Mouse (Mus musculus) liver (tissue): ENCODE measurements around the gene Ccdc36.

Experiments used
- DNase-seq: peaks from one replicate; pipeline ENCODE4 v3.0.0-alpha.2; 2020; ENCODE audit warnings: mixed read lengths

Ccdc36 gene

DNA sequence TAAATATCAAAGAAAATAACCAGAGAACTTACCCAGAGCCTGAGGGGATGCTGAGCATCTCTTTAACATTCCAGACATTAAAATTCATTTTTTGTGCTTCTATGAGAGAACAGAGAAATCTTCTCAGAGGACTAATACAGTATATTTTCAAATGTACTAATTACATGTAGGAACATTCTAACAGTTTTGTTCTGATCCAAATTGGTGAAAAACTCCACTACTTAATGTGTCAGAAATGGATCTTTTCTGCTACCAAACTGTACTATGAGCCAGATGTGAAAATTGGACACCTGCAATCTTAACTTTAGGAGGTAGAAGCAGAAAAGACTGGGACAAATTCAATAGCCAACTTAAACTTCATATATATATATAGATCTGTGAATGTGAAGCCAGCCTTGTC lies at the start of gene Ccdc36:
Gene Ccdc36 (minus strand): TSS at position 101 of the 400 bp plus-strand sequence.
- DNase-seq, result no peak

DNA sequence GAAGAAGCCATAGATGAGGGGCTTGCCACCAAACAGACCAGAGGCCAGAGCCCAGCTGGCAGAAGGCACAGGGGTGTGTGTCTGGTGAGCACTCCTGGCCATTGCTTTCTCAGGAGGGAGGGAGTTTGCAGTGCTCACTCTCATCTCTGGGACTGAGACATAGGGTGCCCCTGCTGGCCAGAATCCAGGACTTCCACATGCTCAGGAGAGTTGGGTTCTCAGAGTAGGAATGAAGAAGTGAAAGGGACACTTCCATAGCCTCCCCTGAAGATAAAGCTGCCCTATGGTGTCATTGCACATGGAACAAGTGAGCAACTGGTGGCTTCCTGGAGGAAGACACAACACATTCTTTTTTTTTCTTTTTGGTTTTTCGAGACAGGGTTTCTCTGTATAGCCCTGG lies 46.2 kb upstream of the Ccdc36 start:
- DNase-seq, result no peak

DNA sequence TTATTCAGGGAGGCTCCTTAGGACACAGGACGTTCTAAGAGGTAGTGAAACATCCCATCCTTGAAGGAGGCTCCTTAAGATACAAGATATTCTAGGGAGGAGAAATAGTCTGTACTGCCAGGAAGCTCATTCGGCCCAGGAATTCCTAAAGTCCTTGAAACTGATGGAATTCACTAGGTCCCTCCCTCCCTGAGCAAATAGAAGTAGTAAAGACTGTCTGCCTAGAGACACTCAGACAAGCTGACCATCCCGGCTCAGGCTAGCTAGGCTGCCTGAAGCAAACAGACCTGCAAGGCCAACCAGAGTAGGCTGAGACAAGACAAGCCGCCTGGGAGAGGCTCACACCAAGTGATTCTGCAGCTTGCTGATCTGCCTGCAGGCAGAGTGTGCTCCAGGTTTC lies 41.6 kb upstream of the Ccdc36 start:
- DNase-seq, result no peak

DNA sequence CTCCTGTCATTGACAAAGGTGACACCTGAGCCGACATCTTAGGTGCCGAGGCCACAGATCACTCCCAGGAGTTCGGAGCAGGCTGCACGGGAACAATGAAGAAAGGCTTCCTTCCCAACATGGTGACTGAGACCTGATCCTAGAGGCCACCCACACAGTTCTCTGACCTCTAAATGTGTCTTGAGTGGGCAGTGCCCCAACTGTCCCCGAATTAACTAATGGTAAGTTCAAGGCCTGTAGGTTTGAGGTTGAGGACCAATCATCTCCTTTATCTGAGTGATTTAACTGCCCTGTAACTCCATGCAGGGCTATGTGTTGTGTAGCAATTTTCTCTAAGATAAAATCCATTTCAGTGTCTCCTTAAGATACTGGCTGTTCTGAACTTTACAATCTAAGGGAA lies 41.1 kb upstream of the Ccdc36 start:
- no peak for DNase-seq

DNA sequence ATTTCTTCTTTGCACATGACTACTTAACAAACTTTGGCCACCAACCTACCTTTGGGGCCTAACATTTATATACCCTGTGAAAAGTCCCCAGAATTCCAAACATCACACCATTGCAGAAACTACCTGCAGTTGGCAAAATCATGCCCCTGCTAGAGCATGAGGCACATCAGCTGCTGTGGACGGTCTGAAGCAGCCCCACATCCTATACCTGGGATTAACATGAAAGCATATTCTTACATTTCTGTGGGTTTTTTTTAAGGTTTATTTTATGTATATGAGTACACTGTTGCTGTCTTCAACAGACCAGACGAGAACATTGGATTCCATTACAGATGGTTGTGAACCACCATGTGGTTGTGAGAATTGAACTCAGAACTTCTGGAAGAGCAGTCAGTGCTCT lies 37.9 kb upstream of the Ccdc36 start:
- no peak for DNase-seq

DNA sequence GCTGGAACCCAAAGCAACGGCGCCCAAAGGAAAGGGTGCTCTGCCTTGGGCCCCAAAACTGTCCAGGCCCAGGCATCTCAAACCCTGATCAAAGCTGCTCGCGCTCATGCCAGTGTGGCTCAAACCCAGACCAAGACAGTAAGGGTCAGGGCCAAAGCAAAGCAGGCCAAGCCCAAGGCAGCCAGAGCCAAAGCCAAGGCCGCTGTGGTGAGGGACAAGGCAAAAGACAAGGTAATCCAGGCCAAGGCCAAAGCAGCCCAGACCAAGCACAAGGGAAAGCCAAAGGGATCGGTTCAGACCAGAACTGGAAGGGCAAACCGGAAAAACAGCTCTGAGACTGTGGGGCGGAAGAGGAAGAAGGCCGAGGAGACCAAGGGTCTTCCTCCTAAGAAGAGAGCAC lies 35.4 kb upstream of the Ccdc36 start:
- DNase-seq, result no peak

DNA sequence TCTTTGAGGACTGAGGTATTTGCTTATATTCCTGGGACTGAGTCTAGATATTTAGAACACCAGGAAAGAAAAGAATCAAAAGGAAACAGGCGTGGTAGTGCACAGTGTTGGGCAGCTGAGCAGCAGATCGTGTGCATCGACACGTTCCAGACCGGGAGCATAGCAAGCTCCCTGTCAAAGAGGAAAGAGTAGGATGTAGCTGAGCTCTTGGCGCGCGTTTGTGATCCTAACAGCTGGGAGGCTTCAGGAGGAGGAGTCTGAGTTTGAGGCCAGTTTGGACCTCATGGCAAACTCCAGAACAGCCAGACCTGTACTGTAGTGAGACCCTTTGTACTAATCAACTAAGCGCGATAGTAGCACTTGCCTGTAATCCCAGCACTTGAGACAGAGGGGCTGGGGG lies 33.9 kb upstream of the Ccdc36 start:
- no peak for DNase-seq

DNA sequence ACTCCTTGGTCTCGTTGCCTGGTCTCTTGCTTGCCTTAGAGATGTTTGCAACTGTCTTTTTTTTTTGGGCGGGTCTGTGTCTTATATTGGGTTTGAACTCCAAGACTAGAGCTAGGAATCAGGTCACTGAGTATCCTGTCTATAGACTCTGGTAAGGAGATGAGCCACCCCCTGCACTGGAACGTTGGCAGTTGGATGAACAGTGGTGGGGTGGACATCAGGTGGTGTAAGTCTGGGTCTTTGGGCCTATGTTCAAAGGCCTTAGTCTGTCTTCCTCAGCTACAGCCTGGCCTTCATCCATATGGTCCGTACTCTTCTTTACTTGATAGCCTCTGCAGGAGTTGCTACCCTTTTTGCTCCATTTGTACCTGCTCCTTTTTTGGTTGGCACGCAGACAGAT lies 33.4 kb upstream of the Ccdc36 start:
- no peak for DNase-seq

DNA sequence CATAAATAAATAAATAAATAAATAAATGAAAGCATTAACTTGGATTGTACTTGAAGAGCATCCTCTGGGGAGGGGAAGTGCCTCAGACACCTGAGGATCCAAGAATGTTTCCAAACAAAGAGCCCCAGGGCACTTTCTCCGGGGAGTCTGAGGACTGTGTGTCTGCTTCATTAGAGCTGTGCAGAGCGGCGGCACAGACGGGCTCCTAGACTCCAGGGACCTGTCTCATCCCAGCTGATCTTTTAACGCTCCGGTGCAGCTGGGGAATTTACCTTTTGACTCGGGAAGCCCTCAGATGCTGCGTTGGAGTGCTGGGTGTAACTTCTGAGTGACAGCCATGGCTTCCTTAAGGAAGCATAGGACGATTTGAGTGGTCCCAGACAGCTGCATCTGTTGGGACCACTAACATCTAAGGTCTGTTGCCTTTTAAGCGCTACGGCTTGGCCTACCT lies 32.9 kb upstream of the Ccdc36 start, which contains the start of gene Klhdc8b:
Gene Klhdc8b (minus strand): TSS at position 401 of the 451 bp plus-strand sequence.
- DNase-seq, result no peak

DNA sequence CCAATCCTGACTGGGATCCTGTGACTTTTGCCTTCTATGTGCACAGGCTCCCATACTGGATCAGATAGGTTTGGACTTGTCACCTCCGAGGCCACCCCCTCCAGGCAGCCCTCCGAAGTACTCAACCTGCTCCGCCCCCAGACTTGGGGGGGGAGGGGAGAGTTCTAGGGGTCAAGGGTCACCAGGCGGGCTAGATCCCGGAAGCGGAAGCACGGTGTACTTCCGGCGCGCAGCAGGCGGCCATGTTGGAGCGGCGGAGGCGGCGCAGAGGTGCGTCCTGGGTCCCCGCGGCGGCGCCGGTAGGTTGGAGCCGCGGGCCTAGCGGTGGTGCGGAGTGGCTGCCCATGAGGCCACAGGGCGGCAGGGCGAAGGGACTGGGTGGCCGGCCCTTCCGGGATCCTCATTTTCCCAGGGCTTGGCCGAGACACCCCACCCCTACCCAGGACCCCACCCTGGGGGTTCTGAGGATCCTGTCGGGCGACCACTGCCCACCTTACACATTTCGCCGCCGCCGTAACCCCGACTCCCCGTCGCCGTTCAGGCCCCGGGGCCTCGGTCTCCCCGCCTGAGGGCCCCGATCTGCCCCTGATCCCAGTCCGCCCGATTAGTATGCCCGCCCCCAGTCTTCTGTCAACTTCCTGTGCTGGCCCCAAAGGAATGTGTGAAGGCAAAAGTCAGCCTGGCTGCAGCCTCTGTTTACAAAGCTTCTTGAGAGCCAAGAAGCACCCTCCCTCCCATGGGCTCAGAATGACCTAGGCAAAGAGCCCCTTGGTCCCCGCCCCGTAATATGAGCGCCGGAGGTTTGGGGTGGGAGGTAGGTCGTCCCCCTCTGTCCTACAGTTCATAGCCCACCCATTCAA lies 32.3 kb upstream of the Ccdc36 start, which contains the start of gene Ccdc71:
Gene Ccdc71 (plus strand): TSS at position 209 of the 860 bp plus-strand sequence.
- DNase-seq, result peak; percentile 87

DNA sequence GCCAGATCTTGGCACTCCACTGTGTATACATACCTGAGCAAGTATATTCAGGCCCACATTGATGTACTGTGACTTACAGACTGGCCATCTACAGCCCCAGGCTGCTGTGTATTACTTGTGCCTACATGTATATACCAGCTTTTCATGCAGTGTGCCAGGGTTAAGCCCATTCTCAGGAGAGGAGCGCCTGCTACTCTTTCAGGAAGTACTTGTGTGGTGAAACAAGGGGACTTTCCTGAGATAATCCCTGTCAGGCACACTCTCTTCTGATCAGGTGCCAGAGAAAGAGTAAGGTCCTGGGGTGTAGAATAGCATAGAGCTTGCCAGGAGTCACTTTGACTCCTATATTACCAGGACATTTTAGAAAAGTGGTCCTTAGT lies 31.6 kb upstream of the Ccdc36 start:
- no peak for DNase-seq

DNA sequence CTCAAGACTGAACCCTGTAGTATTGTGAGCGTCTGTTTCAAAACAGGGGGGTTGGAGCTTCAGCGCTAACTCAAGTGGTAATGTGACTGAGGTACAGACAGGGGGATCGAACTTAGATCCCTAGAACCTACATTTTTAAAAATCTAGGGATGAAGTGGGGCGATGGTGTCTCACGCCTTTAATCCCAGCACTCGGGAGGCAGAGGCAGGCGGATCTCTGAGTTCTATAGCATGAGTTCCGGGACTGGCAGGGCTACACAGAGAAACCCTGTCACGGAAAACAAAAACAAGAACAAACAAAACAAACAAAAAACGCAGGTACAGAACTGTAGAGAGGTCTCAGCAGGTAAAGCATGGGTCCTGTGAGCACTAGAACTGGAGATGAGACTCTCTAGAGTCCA lies 28.7 kb upstream of the Ccdc36 start:
- DNase-seq, result no peak

DNA sequence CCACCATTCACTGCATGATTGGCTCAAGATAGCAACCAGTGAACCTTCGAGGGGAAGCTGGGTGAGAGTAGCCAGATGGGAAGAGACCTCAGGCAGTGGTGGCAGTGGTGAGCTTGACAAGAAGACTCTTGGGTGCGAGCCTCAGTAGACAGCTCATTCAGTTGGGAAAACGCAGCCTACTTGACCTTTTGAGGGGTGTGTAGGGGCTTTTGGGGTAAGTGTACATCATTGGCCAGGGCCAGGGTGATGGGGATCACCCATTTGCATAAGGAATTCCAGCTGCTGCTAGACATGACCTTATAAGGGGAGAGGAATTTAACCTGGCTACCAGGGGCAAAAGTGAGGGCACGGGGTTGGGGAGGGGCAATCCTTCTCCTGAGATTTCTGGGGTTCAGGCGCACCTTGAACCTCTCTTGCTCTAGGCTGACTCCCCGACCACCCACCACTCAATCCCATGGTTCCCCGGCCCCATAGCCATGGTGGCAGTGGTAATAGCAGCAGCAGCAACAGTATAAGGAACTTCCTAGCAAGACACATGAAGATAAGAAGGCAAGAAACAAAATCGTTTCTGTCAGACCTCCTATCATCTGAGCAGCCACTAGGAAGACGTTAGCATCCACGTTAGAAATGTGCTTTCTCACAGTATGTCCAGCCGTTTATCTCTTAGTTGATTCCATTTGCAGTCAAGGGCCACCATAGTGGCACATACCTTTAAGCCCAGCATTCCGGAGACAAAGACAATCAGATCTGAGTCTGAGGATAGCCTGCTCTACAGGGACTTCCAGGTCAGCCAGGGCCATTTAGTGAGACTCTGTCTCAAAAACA lies 27.7 kb upstream of the Ccdc36 start:
- DNase-seq, result no peak

DNA sequence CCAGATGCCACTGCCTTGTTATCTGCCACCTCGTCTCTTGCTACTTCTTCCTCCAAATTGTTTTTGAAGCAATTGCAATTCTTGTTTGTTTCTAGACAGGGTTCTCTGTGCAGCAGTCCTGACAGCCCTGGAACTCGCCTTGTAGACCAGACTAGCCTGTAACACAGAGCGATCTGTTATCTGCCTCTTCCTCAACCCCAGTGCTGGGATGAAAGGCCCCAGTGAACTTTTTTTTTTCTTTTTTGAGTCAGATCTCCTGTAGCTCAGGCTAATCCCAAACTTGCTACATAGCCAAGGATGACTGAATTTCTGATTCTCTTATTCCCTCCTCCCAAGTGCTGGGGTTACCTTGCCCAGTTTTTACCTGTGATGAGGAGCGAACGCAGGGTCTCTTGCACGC lies 26.1 kb upstream of the Ccdc36 start:
- DNase-seq, result no peak

DNA sequence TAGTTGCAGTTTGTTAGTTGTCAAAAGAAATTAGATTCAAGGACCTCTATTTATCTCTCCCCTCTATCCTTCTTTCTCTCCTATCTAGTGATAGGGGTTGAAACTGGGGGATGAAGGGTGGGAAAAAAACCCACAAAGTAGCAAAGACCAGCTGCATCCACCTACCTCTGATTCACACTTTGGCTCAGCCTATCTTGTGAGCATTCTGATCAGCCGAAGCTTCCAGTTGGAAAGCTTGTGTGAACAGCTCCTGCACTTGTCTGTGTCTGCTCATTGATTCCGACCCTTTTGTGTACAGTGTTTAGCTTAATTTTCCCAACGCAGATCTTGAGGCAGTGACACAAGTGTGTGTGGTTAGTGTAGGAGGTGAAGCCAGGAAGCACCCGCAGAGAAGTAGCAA lies 25.2 kb upstream of the Ccdc36 start:
- DNase-seq, result no peak

DNA sequence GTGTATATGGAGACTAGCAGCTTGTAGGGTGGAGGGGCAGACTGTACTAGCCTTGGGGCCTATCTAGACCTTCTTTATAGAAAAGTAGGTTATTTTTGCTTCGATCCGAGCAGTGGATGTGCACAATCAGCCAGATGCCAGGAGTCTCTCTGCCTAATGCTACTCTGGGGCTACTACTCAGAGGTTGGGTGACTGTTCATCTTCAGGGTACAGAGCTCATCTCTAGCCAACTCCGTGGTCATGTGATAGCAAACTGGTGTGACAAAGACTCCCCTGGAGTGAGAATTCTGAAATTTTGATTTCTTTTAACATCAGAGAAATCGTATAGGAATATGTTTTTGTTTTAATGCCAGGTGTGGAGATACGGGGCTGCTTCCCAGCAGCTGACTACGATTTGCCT lies 24.6 kb upstream of the Ccdc36 start:
- DNase-seq, result no peak

DNA sequence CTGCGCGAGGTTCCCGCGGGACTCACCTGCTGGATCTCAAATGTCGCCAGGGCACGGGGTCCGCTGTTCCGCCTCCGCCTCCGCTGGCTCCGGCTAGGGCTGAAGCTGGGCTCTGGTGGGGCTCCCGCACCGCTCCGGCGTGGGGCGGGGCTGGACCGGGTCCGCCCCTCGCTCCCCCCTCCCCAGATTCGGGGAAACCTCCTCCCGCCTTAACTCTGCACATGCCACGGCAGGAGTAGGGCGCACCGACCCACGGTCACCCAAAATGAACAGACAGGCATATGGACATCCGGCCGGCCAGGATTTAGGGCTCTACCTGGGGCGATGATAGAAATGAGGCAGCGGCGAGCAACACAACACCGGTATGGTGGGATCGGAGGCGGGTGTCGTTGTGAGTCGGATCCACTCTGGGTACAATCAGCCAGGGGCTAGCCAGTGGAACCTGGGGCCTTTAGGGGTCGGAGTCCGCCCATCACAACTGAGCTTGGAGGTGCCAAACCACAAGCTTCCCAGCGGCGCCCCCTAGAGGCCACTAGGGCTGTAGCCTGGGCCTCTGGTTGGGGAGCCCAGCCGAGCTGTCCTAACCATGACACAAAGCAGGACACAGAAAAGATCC lies 24.1 kb upstream of the Ccdc36 start:
- DNase-seq, result peak; percentile 93

DNA sequence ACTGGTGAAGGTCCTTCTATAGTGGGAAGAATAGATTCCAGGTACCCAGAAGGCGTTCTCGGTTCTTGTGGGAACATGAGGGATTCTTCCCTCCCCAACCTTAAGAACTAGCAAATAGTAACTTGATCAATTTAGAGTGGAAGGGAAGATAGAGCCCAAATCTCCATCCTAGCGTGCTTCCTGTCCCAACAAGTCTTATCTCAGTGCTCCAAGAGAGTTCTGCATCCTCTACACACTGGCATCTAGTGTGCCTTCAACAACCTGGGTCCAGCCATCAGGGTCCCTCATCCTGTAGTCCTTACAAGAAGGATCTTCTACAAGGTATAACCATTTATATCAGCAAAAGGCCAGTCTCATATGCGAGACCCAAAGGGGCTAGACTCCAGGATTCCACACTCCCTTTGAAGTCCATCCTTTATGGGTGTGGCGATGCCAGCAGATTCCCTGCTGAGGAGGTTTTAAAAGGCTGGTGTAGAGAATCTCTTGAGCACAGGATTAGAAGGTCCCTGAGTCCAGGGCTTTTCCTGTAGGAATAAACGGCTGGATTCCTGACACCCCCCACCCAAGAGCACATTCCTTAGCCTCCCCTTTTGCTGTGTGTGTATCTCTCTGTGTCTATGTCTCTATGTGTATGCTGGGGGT lies 23.4 kb upstream of the Ccdc36 start:
- DNase-seq, result no peak

DNA sequence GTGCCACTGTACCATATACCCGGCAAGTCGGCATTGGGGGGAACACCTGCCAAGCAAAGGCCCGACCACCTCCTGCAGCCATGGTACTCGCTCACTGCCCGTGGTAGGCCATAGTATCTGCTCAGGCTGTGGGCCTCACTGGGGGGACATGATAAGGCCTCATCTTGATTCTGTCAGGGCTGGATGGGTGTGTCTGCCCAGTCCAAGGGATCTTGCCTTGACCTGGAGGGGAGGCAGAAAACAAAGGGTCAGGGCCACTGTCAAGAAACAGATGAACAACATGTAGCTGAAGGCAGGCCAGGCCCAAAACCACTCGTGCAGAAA lies 22.8 kb upstream of the Ccdc36 start:
- peak; percentile 77 for DNase-seq

DNA sequence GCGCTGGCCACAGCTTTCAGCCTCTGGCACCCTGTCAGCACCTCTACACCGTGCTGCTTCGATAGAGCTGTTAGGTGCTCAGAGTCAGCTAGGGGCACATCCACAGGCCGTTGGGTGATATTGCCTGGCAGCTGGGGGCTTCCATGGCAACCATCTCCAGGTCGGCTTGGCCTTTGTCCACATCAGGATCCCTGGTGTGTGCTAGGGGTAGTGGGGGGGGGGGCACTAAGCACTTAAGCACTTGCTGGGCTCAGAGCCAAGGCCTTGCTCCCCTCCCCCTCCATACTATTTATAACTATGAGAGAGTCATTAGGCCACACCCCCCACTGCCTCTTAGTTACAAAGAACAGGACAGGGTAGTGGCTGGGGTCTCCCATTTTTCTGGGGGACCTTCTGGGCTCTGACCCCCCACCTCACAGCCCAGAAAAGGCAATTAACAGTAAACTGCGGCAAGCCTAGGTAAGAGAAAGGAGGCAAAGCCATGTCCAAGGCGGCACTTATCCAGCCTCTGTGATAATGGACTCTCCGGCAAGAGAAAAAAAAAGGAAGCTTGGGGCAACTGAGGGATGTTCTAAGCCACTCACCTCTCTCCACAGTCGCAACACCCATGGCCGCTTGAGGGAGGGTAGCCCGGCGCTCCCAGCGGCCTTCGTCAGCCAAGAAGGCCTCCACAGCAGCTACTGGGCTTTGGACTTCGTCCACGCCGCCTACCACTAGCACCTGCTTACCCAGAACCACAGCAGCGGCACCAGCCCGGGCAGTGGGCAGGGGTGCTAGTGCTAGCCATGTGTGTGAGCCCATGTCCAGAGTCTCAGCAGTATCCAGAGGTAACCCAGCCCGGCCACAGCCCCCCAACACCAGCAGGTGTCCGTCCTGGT lies 22.2 kb upstream of the Ccdc36 start:
- DNase-seq, result peak; percentile 69

DNA sequence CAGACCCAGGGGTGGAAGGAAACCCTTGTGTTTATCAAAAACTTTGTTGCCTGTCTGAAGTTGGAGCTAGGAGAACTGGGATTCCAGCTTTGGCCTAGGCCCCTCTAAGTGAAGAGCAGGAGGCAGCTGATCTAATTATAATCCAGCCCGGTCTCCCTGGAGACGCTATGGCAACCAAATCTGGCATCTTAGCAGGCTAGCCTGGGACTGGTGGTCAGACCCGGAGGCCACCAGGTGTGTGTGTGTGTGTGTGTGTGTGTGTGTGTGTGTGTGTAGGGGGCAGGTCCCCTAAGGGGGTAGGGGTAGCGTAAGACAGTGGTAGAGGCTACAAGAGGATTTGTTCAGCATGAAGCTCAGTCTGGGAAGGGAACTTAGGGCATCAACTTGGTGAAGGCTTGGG lies 21.6 kb upstream of the Ccdc36 start:
- peak; percentile 49 for DNase-seq

DNA sequence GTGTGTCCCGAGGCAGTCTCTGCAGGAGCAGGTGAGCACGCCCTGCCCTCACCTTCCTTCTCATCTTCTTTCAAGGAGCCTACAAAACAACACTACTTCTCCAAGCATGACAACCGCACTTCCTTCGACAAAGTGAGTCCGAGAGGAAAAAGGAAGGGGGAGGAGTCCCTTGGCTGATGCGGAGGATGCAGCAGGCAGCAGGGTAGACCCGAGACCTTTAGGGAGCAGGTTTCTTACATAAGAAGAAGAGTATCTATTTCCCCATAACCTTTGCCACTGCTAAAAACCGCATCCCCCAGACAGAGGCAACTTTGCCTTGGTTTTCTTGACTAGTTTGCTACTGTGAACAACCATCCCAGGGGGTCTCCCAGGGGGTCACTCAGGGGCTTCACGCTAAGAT lies 16.8 kb upstream of the Ccdc36 start:
- DNase-seq, result no peak
